Mouse (Mus musculus) ovary, postnatal 14 days (tissue): ENCODE data around the gene Fggy.

Source experiments
- DNase-seq: peaks from one replicate; pipeline ENCODE4 v3.0.0; 2022; ENCODE audit warnings: low spot score

The Fggy gene

GRCm38 (mm10) chr4:95729142-95729826, 172.0 kb downstream of the Fggy start:
- no peak for DNase-seq

GRCm38 (mm10) chr4:95731110-95731509, 173.8 kb downstream of the Fggy start:
- no peak for DNase-seq

GRCm38 (mm10) chr4:95733397-95734249, 176.3 kb downstream of the Fggy start:
- DNase-seq = no peak

GRCm38 (mm10) chr4:95735967-95736366, 178.7 kb downstream of the Fggy start:
- DNase-seq = no peak

GRCm38 (mm10) chr4:95736674-95737073, 179.4 kb downstream of the Fggy start:
- DNase-seq = no peak

GRCm38 (mm10) chr4:95738179-95738578, 180.9 kb downstream of the Fggy start:
- DNase-seq = no peak

GRCm38 (mm10) chr4:95738725-95739124, 181.4 kb downstream of the Fggy start:
- DNase-seq = no peak

GRCm38 (mm10) chr4:95741115-95741734, 183.9 kb downstream of the Fggy start:
- no peak for DNase-seq

- no peak for DNase-seq
These were observed 185.7 kb downstream of the Fggy start for GRCm38 (mm10) chr4:95742986-95743385.

- DNase-seq = no peak
These were observed 189.6 kb downstream of the Fggy start for GRCm38 (mm10) chr4:95746954-95747353.

- no peak for DNase-seq
These were observed 190.3 kb downstream of the Fggy start for GRCm38 (mm10) chr4:95747415-95748202.

GRCm38 (mm10) chr4:95750186-95750585, 192.9 kb downstream of the Fggy start:
- DNase-seq = no peak

- DNase-seq = no peak
These were observed 195.4 kb downstream of the Fggy start for GRCm38 (mm10) chr4:95752538-95753188.

- no peak for DNase-seq
These were observed 201.9 kb downstream of the Fggy start for GRCm38 (mm10) chr4:95759027-95759731.

- no peak for DNase-seq
These were observed 208.1 kb downstream of the Fggy start for GRCm38 (mm10) chr4:95765359-95765758.

GRCm38 (mm10) chr4:95770469-95770868, 213.2 kb downstream of the Fggy start:
- DNase-seq = no peak

GRCm38 (mm10) chr4:95771542-95771941, 214.2 kb downstream of the Fggy start:
- no peak for DNase-seq

GRCm38 (mm10) chr4:95771945-95772344, 214.6 kb downstream of the Fggy start:
- DNase-seq = no peak

- DNase-seq = no peak
These were observed 215.4 kb downstream of the Fggy start for GRCm38 (mm10) chr4:95772663-95773062.

GRCm38 (mm10) chr4:95775574-95775973, 218.3 kb downstream of the Fggy start:
- DNase-seq = no peak

GRCm38 (mm10) chr4:95777839-95778238, 220.5 kb downstream of the Fggy start:
- DNase-seq = no peak
